In the genomic region with DNA sequence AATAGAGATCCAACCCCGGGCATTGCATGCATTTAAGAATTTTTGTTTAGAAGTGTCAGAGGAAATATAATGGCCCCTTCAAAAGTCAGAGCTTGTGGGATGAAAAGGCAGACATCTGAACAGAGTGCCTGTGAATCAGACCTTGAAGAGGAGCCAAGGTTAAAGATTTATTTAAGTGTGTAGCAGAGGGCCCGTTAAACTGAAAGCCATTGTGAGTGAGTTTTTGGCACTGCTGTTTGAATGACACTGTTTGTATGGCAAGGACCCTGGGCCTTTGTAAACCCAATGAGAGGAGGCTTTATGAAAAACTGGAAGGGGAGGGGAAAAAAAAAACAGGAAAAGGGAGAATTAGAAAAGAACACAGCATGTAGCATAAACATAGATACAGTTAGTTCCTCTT, we compare ENCODE assay signal across 26 mouse cellular contexts.
DNase-seq lines count a peak whose midpoint lies in the region; ATAC-seq lines count a peak whose summit lies in the region.
"Had no signal": no experiment of that assay in that cellular context is flagged by ENCODE, and none has a peak within 500 bp of the region (broad histone marks: within the 10 kb centered on the region; RNA-seq: fewer than 3 reads in every experiment).

No protein-coding gene starts in this region.

- H3K4me3 ChIP-seq in forebrain, embryonic 14.5 days (ENCODE audit: low read depth, low read length): no peak overlapping the region
- no peak overlapping the region for H3K4me3 ChIP-seq in forebrain, embryonic 11.5 days (ENCODE audit: low read depth, low read length)
- H3K4me3 ChIP-seq in hindbrain, embryonic 16.5 days (ENCODE audit: low read length): no peak overlapping the region
- no peak overlapping the region for H3K4me3 ChIP-seq in hindbrain, embryonic 11.5 days (ENCODE audit: low read depth, low read length)
- H3K4me3 ChIP-seq in neural tube, embryonic 13.5 days: no peak overlapping the region
- H3K4me3 ChIP-seq: embryonic facial prominence, embryonic 12.5 days; erythroblast, embryonic 14.5 days; gastrocnemius, adult 2 months; layer of hippocampus, adult 2 months; limb, embryonic 10.5 days; liver, embryonic 15.5 days; myocyte had no signal

- H3K9me3 ChIP-seq in forebrain, embryonic 14.5 days (replicated peaks; ENCODE audit: control insufficient read depth, low read length): no peaks in the 10 kb centered on the region
- no peaks in the 10 kb centered on the region for H3K9me3 ChIP-seq in forebrain, embryonic 11.5 days (ENCODE audit: control insufficient read depth, low read length)
- no peaks in the 10 kb centered on the region for H3K9me3 ChIP-seq in hindbrain, embryonic 16.5 days (ENCODE audit: control insufficient read depth, low read length)
- H3K9me3 ChIP-seq in hindbrain, embryonic 11.5 days (ENCODE audit: control insufficient read depth, low read length): no peaks in the 10 kb centered on the region
- H3K9me3 ChIP-seq in neural tube, embryonic 13.5 days: no peaks in the 10 kb centered on the region
- H3K9me3 ChIP-seq: embryonic facial prominence, embryonic 12.5 days; limb, embryonic 10.5 days; liver, embryonic 15.5 days had no signal

- ATAC-seq in forebrain, embryonic 14.5 days: peak; percentile 58
- no peak for ATAC-seq in forebrain, embryonic 11.5 days (replicated peaks; ENCODE audit: low FRiP score)
- ATAC-seq in hindbrain, embryonic 16.5 days: peak; percentile 80
- no peak for ATAC-seq in hindbrain, embryonic 11.5 days (ENCODE audit: low FRiP score)
- no peak; the same call in 1 of the 2 replicates for ATAC-seq in neural tube, embryonic 13.5 days (ENCODE audit: low read depth)
- ATAC-seq: CD4-positive, CD25-positive, alpha-beta regulatory T cell, adult 4 months; intestine, embryonic 16.5 days had no signal

- no peaks in the 10 kb centered on the region for H3K27me3 ChIP-seq in forebrain, embryonic 14.5 days (replicated peaks; ENCODE audit: control insufficient read depth, insufficient read depth, low read length)
- no peaks in the 10 kb centered on the region for H3K27me3 ChIP-seq in forebrain, embryonic 11.5 days (ENCODE audit: control insufficient read depth, insufficient read depth, low read length)
- H3K27me3 ChIP-seq in hindbrain, embryonic 16.5 days (replicated peaks; ENCODE audit: control insufficient read depth, insufficient read depth, low read length): no peaks in the 10 kb centered on the region
- H3K27me3 ChIP-seq in hindbrain, embryonic 11.5 days (ENCODE audit: control insufficient read depth, insufficient read depth, low read length): no peaks in the 10 kb centered on the region
- no peaks in the 10 kb centered on the region for H3K27me3 ChIP-seq in neural tube, embryonic 13.5 days
- H3K27me3 ChIP-seq: embryonic facial prominence, embryonic 12.5 days; liver, embryonic 15.5 days had no signal

- no peaks in the 10 kb centered on the region for H3K4me1 ChIP-seq in forebrain, embryonic 14.5 days (ENCODE audit: control insufficient read depth, insufficient read depth, low read length)
- no peaks in the 10 kb centered on the region for H3K4me1 ChIP-seq in forebrain, embryonic 11.5 days (replicated peaks; ENCODE audit: control insufficient read depth, insufficient read depth, low read length)
- no peaks in the 10 kb centered on the region for H3K4me1 ChIP-seq in hindbrain, embryonic 16.5 days (ENCODE audit: control insufficient read depth, insufficient read depth, low read depth, low read length)
- no peaks in the 10 kb centered on the region for H3K4me1 ChIP-seq in hindbrain, embryonic 11.5 days (replicated peaks; ENCODE audit: control insufficient read depth, insufficient read depth, low read length)
- H3K4me1 ChIP-seq in neural tube, embryonic 13.5 days (replicated peaks): peaks cover 13% of the 10 kb centered on the region
- H3K4me1 ChIP-seq: embryonic facial prominence, embryonic 12.5 days; limb, embryonic 10.5 days; liver, embryonic 15.5 days had no signal

- no peaks in the 10 kb centered on the region for H3K36me3 ChIP-seq in forebrain, embryonic 14.5 days (ENCODE audit: control insufficient read depth, insufficient read depth, low read length)
- H3K36me3 ChIP-seq in forebrain, embryonic 11.5 days (ENCODE audit: control insufficient read depth, insufficient read depth, low read length): no peaks in the 10 kb centered on the region
- H3K36me3 ChIP-seq in hindbrain, embryonic 16.5 days (ENCODE audit: control insufficient read depth, insufficient read depth, low read length): no peaks in the 10 kb centered on the region
- H3K36me3 ChIP-seq in hindbrain, embryonic 11.5 days (ENCODE audit: control insufficient read depth, insufficient read depth, low read length): no peaks in the 10 kb centered on the region
- no peaks in the 10 kb centered on the region for H3K36me3 ChIP-seq in neural tube, embryonic 13.5 days
- H3K36me3 ChIP-seq: embryonic facial prominence, embryonic 12.5 days; limb, embryonic 10.5 days; liver, embryonic 15.5 days had no signal

- H3K9ac ChIP-seq in forebrain, embryonic 14.5 days (ENCODE audit: low read length): no peak overlapping the region
- no peak overlapping the region for H3K9ac ChIP-seq in forebrain, embryonic 11.5 days (ENCODE audit: low read length)
- no peak overlapping the region for H3K9ac ChIP-seq in hindbrain, embryonic 16.5 days (ENCODE audit: low read depth, low read length)
- H3K9ac ChIP-seq in hindbrain, embryonic 11.5 days (ENCODE audit: low read depth, low read length): no peak overlapping the region
- no peak overlapping the region for H3K9ac ChIP-seq in neural tube, embryonic 13.5 days
- H3K9ac ChIP-seq: embryonic facial prominence, embryonic 12.5 days; liver, embryonic 15.5 days had no signal

- peak; percentile 71 for DNase-seq in forebrain, embryonic 14.5 days (ENCODE audit: low spot score)
- no peak for DNase-seq in forebrain, embryonic 11.5 days (ENCODE audit: low spot score)
- DNase-seq in hindbrain, embryonic 11.5 days (ENCODE audit: low spot score): no peak
- no peak for DNase-seq in neural tube, embryonic 10.5 days (ENCODE audit: extremely low spot score, low spot score)
- no peak for DNase-seq in embryo, embryonic 11 days
- DNase-seq: adrenal gland, postnatal 25 days; cerebellum, adult 11-12 months; cerebellum, postnatal 10 days; gastrocnemius, adult 2 months; heart, postnatal 4 days; kidney, postnatal 25 days; liver; retina, postnatal 1 day; right cerebral cortex, postnatal 25 days; spleen, adult 18-20 months had no signal

- no peak overlapping the region for H3K27ac ChIP-seq in forebrain, embryonic 14.5 days (ENCODE audit: low read depth, low read length)
- no peak overlapping the region for H3K27ac ChIP-seq in forebrain, embryonic 11.5 days (ENCODE audit: low read depth, low read length)
- 0 out of 2 replicates have a peak overlapping the region, but pooled peaks have one; percentile 44 for H3K27ac ChIP-seq in hindbrain, embryonic 16.5 days (ENCODE audit: low read depth, low read length)
- no peak overlapping the region for H3K27ac ChIP-seq in hindbrain, embryonic 11.5 days (ENCODE audit: low read depth, low read length)
- peak overlapping the region; percentile 54 for H3K27ac ChIP-seq in neural tube, embryonic 13.5 days (replicated peaks)
- H3K27ac ChIP-seq: embryonic facial prominence, embryonic 12.5 days; gastrocnemius, adult 2 months; layer of hippocampus, adult 2 months; limb, embryonic 10.5 days; liver, embryonic 15.5 days; macrophage had no signal

- 7% methylated on average over 2 of the region's 2 CpGs for WGBS in forebrain, embryonic 14.5 days
- 47% methylated on average over 2 of the region's 2 CpGs for WGBS in forebrain, embryonic 11.5 days
- WGBS in hindbrain, embryonic 16.5 days: 30% methylated on average over 2 of the region's 2 CpGs
- 59% methylated on average over 2 of the region's 2 CpGs for WGBS in hindbrain, embryonic 11.5 days
- 26% methylated on average over 2 of the region's 2 CpGs for WGBS in neural tube, embryonic 13.5 days

- no peak overlapping the region for H3K4me2 ChIP-seq in forebrain, embryonic 14.5 days (ENCODE audit: low read length)
- no peak overlapping the region for H3K4me2 ChIP-seq in forebrain, embryonic 11.5 days (ENCODE audit: low read depth, low read length, severe bottlenecking)
- H3K4me2 ChIP-seq in hindbrain, embryonic 16.5 days (ENCODE audit: low read length): no peak overlapping the region
- no peak overlapping the region for H3K4me2 ChIP-seq in hindbrain, embryonic 11.5 days (replicated peaks; ENCODE audit: low read depth, low read length)
- no peak overlapping the region for H3K4me2 ChIP-seq in neural tube, embryonic 13.5 days
- H3K4me2 ChIP-seq: embryonic facial prominence, embryonic 12.5 days; liver, embryonic 15.5 days had no signal

Comparison
In these comparisons a context has a peak if more than half of its experiments do, and no peak if none do; other contexts are left out.
1. ATAC-seq: peak in forebrain, embryonic 14.5 days (single experiment) and hindbrain, embryonic 16.5 days (single experiment); none in forebrain, embryonic 11.5 days (single experiment), hindbrain, embryonic 11.5 days (single experiment) and neural tube, embryonic 13.5 days (single experiment).
2. H3K27ac ChIP-seq: peak in hindbrain, embryonic 16.5 days (single experiment) and neural tube, embryonic 13.5 days (single experiment); none in forebrain, embryonic 14.5 days (single experiment), forebrain, embryonic 11.5 days (single experiment) and hindbrain, embryonic 11.5 days (single experiment).